Mouse (Mus musculus) liver, adult 2 months (tissue): Measurements from ENCODE around the gene Mylk. TPM values are rescaled to one million over a fixed set of nuclear protein-coding genes. Genes with fewer than 3 reads are reported as not detected.
"Not testable (repeated sequence)": the region's sequence is repeated elsewhere in the genome, so short reads cannot be mapped to it uniquely, and the experiment has no call there.

Source experiments
- DNase-seq: peaks from one replicate; pipeline ENCODE4 v3.0.0-alpha.2; 2011; ENCODE audit warnings: low read depth, low spot score; ENCODE audit errors: extremely low read depth
- H3K27ac ChIP-seq: fragments of 200-500 bp; replicated peaks from 2 replicates; pipeline ENCODE4 v1.5.1; 2012; ENCODE audit warnings: low read depth, mild to moderate bottlenecking, control low read depth, inconsistent platforms, low read length; ENCODE audit not compliant: insufficient read depth
- H3K27me3 ChIP-seq: fragments of 200-500 bp; 2 replicates; pipeline ENCODE4 v1.6.1; 2012; ENCODE audit warnings: mild to moderate bottlenecking, moderate library complexity, low read length, inconsistent platforms; ENCODE audit not compliant: control insufficient read depth, insufficient read depth
- H3K36me3 ChIP-seq: fragments of 200-500 bp; 2 replicates; pipeline ENCODE4 v1.6.1; 2012; ENCODE audit warnings: low read length, inconsistent platforms; ENCODE audit not compliant: control insufficient read depth, insufficient read depth
- H3K4me1 ChIP-seq: fragments of 200-500 bp; 2 replicates; pipeline ENCODE4 v1.6.1; 2011; ENCODE audit warnings: low read length; ENCODE audit not compliant: control insufficient read depth, insufficient read depth
- H3K4me3 ChIP-seq: fragments of 200-500 bp; 2 replicates; pipeline ENCODE4 v1.5.1; 2011; ENCODE audit warnings: low read depth, mild to moderate bottlenecking, control low read depth, low read length, moderate library complexity; ENCODE audit not compliant: insufficient read depth
- H3K79me2 ChIP-seq: fragments of 200-500 bp; 2 replicates; pipeline ENCODE4 v1.6.1; 2012; ENCODE audit warnings: inconsistent platforms, mild to moderate bottlenecking, low read length, moderate library complexity; ENCODE audit not compliant: control insufficient read depth, insufficient read depth
- H3K9ac ChIP-seq: fragments of 200-500 bp; 2 replicates; pipeline ENCODE4 v1.6.1; 2012; ENCODE audit warnings: low read depth, mild to moderate bottlenecking, control low read depth, inconsistent platforms, low read length
- CTCF ChIP-seq: fragments of 200-500 bp; IDR thresholded peaks from 2 replicates; pipeline ENCODE4 v1.5.1; 2011; ENCODE audit warnings: low read depth, low read length, control low read depth
- POLR2A ChIP-seq: fragments of 200-500 bp; IDR thresholded peaks from 2 replicates; pipeline ENCODE4 v1.6.1; 2011; ENCODE audit warnings: low read length, control low read depth; ENCODE audit not compliant: insufficient read depth; ENCODE audit errors: extremely low read depth
- WGBS: fragments of 180-500 bp; shearing (Covaris S2); methylation state at CpG from one replicate; pipeline ENCODE4 v1.1.7; 2018; 5-methylcytosine and 5-hydroxymethylcytosine counted together
- polyA plus RNA-seq: library from polyadenylated mRNA; depleted of rRNA; stranded (reverse); fragments of >200 nt; gene quantifications from 2 replicates; pipeline ENCODE4 v1.2.3, GENCODE M21; 2012
- total RNA-seq: library from RNA; depleted of rRNA; stranded (reverse); fragments of >200 nt; gene quantifications from 2 replicates; pipeline ENCODE4 v1.2.3, GENCODE M21; 2014

Gene Mylk
- total and polyA plus RNA-seq, 2 experiments: 33.0 to 37.7 TPM

GRCm38 (mm10) chr16:34711481-34711880 lies 33.5 kb upstream of the Mylk start:
- H3K27me3 ChIP-seq: no peaks in the 10 kb centered on the region
- H3K4me1 ChIP-seq: no peaks in the 10 kb centered on the region
- no peaks in the 10 kb centered on the region for H3K79me2 ChIP-seq
- 69% methylated on average over 3 of the region's 3 CpGs for WGBS
- no peak overlapping the region for H3K4me3 ChIP-seq
- H3K27ac ChIP-seq: no peak overlapping the region
- DNase-seq: peak; percentile 59
- H3K36me3 ChIP-seq: 0 out of 2 replicates have a peak, but pooled peaks cover 1% of the 10 kb centered on the region
- H3K9ac ChIP-seq: no peak overlapping the region
- peak; percentile 37; the same call in 1 of the 2 replicates for TF ChIP-seq CTCF
- TF ChIP-seq POLR2A: no peak

- TF ChIP-seq POLR2A (no peak), CTCF (no peak)
- peaks cover 2% of the 10 kb centered on the region; the same call in 1 of the 2 replicates for H3K4me1 ChIP-seq
- no peak overlapping the region for H3K9ac ChIP-seq
- H3K36me3 ChIP-seq: no peaks in the 10 kb centered on the region; the same call in 1 of the 2 replicates
- H3K4me3 ChIP-seq: no peak overlapping the region
- no peaks in the 10 kb centered on the region for H3K27me3 ChIP-seq
- H3K27ac ChIP-seq: no peak overlapping the region
- 49% methylated on average over 3 of the region's 3 CpGs for WGBS
- DNase-seq: peak; percentile 87
- no peaks in the 10 kb centered on the region for H3K79me2 ChIP-seq
Measured at GRCm38 (mm10) chr16:34725156-34725555, 19.9 kb upstream of the Mylk start.

- H3K27ac ChIP-seq, H3K79me2 ChIP-seq, H3K4me3 ChIP-seq, H3K27me3 ChIP-seq, H3K4me1 ChIP-seq, H3K9ac ChIP-seq, DNase-seq, H3K36me3 ChIP-seq: not testable (repeated sequence)
Measured at GRCm38 (mm10) chr16:34728610-34729009, 16.4 kb upstream of the Mylk start.

GRCm38 (mm10) chr16:34729371-34729770 lies 15.6 kb upstream of the Mylk start:
- TF ChIP-seq CTCF: no peak
- TF ChIP-seq POLR2A: no peak
- no peak overlapping the region for H3K27ac ChIP-seq
- H3K79me2 ChIP-seq: no peaks in the 10 kb centered on the region
- no peak for DNase-seq
- no peaks in the 10 kb centered on the region for H3K27me3 ChIP-seq
- no peak overlapping the region for H3K4me3 ChIP-seq
- peaks cover 2% of the 10 kb centered on the region; the same call in 1 of the 2 replicates for H3K4me1 ChIP-seq
- WGBS: 90% methylated on average over 1 of the region's 1 CpGs
- no peaks in the 10 kb centered on the region for H3K36me3 ChIP-seq
- no peak overlapping the region for H3K9ac ChIP-seq

GRCm38 (mm10) chr16:34738656-34739233 lies 6.3 kb upstream of the Mylk start:
- H3K27ac ChIP-seq: no peak overlapping the region
- H3K79me2 ChIP-seq: no peaks in the 10 kb centered on the region
- H3K36me3 ChIP-seq: no peaks in the 10 kb centered on the region
- no peaks in the 10 kb centered on the region for H3K27me3 ChIP-seq
- no peak overlapping the region for H3K4me3 ChIP-seq
- H3K4me1 ChIP-seq: no peaks in the 10 kb centered on the region
- WGBS: 85% methylated on average over 4 of the region's 4 CpGs
- DNase-seq: no peak
- no peak overlapping the region for H3K9ac ChIP-seq
- TF ChIP-seq CTCF (no peak), POLR2A (no peak)

GRCm38 (mm10) chr16:34742930-34743329 lies 2.1 kb upstream of the Mylk start:
- H3K4me1 ChIP-seq: peaks cover 15% of the 10 kb centered on the region
- no peaks in the 10 kb centered on the region for H3K27me3 ChIP-seq
- no peak overlapping the region for H3K27ac ChIP-seq
- no peak overlapping the region for H3K9ac ChIP-seq
- no peak overlapping the region for H3K4me3 ChIP-seq
- H3K79me2 ChIP-seq: no peaks in the 10 kb centered on the region
- H3K36me3 ChIP-seq: no peaks in the 10 kb centered on the region
- TF ChIP-seq CTCF (peak; percentile 81), POLR2A (no peak)
- 62% methylated on average over 2 of the region's 2 CpGs for WGBS
- DNase-seq: peak; percentile 34
